Mouse (Mus musculus) testis, adult 2 months (tissue): ENCODE measurements around the gene Bloc1s5. TPM values are rescaled to one million over a fixed set of nuclear protein-coding genes. Genes with fewer than 3 reads are reported as not detected.

Source experiments
- H3K27ac ChIP-seq: fragments of 200-500 bp; 2 replicates; pipeline ENCODE4 v1.5.1; 2012; ENCODE audit warnings: low read depth, low read length; ENCODE audit not compliant: control insufficient read depth, insufficient read depth
- H3K27me3 ChIP-seq: fragments of 200-500 bp; 2 replicates; pipeline ENCODE4 v1.6.1; 2012; ENCODE audit warnings: mild to moderate bottlenecking, low read length, moderate library complexity; ENCODE audit not compliant: control insufficient read depth, insufficient read depth
- H3K36me3 ChIP-seq: fragments of 200-500 bp; 2 replicates; pipeline ENCODE4 v1.6.1; 2012; ENCODE audit warnings: mild to moderate bottlenecking, low read length; ENCODE audit not compliant: control insufficient read depth, insufficient read depth
- H3K4me1 ChIP-seq: fragments of 200-500 bp; 2 replicates; pipeline ENCODE4 v1.6.1; 2012; ENCODE audit warnings: low read length; ENCODE audit not compliant: control insufficient read depth, insufficient read depth
- H3K4me3 ChIP-seq: fragments of 200-500 bp; 2 replicates; pipeline ENCODE4 v1.5.1; 2012; ENCODE audit warnings: low read depth, mild to moderate bottlenecking, low read length, moderate library complexity, mixed read lengths; ENCODE audit not compliant: control insufficient read depth
- CTCF ChIP-seq: fragments of 200-500 bp; IDR thresholded peaks from 2 replicates; pipeline ENCODE4 v1.5.1; 2012; ENCODE audit warnings: low read depth, mild to moderate bottlenecking, inconsistent platforms, low read length, moderate library complexity; ENCODE audit not compliant: control insufficient read depth, insufficient read depth, insufficient replicate concordance
- POLR2A ChIP-seq: fragments of 200-500 bp; IDR thresholded peaks from 2 replicates; pipeline ENCODE4 v1.6.1; 2012; ENCODE audit warnings: low read depth, mild to moderate bottlenecking, inconsistent platforms, low read length, moderate library complexity; ENCODE audit not compliant: control insufficient read depth
- polyA plus RNA-seq: library from polyadenylated mRNA; depleted of rRNA; stranded (reverse); fragments of >200 nt; gene quantifications from 2 replicates; pipeline ENCODE4 v1.2.3, GENCODE M21; 2012

Bloc1s5 gene
- polyA plus RNA-seq, 1 experiment = 5.3 TPM

DNA sequence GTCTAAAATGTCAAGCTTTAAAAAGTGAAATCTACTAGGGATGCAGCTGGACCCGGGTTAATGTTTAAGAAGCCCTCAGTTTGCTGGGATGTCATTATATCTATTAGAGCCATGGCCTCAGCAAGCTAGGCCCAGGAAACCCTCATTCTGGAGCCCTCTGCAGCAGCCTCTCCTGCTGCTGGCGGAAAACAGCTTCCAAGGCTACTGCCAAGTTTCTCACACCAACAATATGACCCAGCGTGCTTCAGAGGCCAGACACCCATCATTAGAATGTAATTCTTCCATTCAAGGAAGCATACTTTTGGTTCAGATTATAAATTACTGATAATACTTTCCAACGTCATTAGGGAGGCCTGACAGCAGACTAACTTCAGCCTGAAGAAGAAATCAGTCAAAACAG is 18.0 kb downstream of the Bloc1s5 start:
- TF ChIP-seq POLR2A (no peak), CTCF (no peak)
- H3K27ac ChIP-seq = no peak overlapping the region
- H3K36me3 ChIP-seq = no peaks in the 10 kb centered on the region; the same call in 1 of the 2 replicates
- no peaks in the 10 kb centered on the region for H3K27me3 ChIP-seq
- no peak overlapping the region for H3K4me3 ChIP-seq
- no peaks in the 10 kb centered on the region; the same call in 1 of the 2 replicates for H3K4me1 ChIP-seq

- TF ChIP-seq CTCF = no peak
- TF ChIP-seq POLR2A = no peak
- H3K27me3 ChIP-seq = no peaks in the 10 kb centered on the region
- no peak overlapping the region for H3K27ac ChIP-seq
- no peaks in the 10 kb centered on the region; the same call in 1 of the 2 replicates for H3K36me3 ChIP-seq
- H3K4me1 ChIP-seq = no peaks in the 10 kb centered on the region; the same call in 1 of the 2 replicates
- no peak overlapping the region for H3K4me3 ChIP-seq
Observed at GRCm38 (mm10) chr13:38615656-38616055, 19.3 kb downstream of the Bloc1s5 start.

DNA sequence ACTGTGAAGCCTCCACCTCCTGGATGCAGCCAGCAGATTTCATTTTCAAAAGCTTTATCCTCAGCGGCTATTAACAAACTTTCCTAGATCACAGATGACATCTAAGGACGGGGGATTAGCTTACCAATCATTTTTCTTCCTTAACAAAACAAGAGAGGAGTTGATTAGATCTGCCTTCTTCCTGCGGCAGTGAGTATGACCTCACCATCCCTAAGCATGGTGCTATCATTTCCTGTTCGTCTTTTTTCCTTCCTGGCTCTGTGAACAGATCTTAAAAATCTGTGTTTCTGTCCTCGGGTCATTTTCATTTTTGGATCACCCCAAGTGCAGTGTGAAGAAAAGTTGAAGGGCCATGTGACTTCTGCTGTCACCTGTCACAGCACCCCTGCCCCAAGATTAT is 20.6 kb downstream of the Bloc1s5 start:
- no peaks in the 10 kb centered on the region for H3K27me3 ChIP-seq
- H3K27ac ChIP-seq = no peak overlapping the region
- TF ChIP-seq CTCF (no peak), POLR2A (no peak)
- H3K4me1 ChIP-seq = no peaks in the 10 kb centered on the region; the same call in 1 of the 2 replicates
- H3K4me3 ChIP-seq = no peak overlapping the region
- H3K36me3 ChIP-seq = no peaks in the 10 kb centered on the region; the same call in 1 of the 2 replicates

- Histone ChIP-seq H3K36me3 (no peaks in the 10 kb centered on the region), H3K4me1 (no peaks in the 10 kb centered on the region; the same call in 1 of the 2 replicates), H3K27ac (no peak overlapping the region), H3K4me3 (no peak overlapping the region), H3K27me3 (no peaks in the 10 kb centered on the region)
- TF ChIP-seq POLR2A = no peak
- TF ChIP-seq CTCF = no peak
Observed at GRCm38 (mm10) chr13:38613583-38613982, 21.3 kb downstream of the Bloc1s5 start.

DNA sequence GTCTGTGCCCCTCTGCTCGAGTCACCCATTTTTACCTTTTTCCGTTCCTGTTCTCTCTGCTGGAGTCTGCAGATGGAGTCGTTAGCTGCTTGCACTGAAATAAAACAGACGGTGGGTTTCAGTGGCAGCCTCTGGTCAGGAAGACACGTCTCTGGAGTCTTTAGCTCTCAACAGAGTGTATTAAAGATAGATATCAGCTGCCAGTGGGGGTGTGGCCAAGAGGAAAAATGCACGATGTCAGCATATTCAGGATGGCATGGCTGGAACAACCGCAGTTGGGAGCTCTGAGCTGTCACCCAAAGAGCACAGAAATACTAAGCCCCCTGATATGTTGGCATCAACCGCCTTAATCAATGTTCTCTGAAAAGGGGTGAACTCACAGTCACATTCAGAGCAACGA is 22.3 kb downstream of the Bloc1s5 start:
- H3K27me3 ChIP-seq = no peaks in the 10 kb centered on the region
- H3K4me1 ChIP-seq = no peaks in the 10 kb centered on the region; the same call in 1 of the 2 replicates
- H3K4me3 ChIP-seq = no peak overlapping the region
- H3K27ac ChIP-seq = no peak overlapping the region
- H3K36me3 ChIP-seq = no peaks in the 10 kb centered on the region
- TF ChIP-seq CTCF = no peak
- no peak for TF ChIP-seq POLR2A

DNA sequence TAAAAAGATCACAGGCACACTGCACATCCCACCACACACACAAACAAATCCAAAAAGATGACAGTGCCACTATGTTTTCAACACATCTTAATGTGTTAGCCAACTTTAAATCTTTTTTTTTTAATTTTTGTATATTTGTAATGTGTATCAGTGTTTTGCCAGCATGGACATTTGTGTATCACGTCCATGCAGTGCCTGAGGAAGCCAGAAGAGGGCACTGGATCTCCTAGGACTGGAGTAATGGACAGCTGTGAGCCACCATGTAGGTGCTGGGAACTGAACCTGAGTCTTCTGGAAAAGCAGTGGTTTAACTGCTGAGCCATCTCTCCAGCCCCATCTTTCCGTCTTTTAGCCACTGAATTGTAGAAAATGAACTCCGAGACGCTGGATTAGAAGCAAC is 22.7 kb downstream of the Bloc1s5 start:
- no peaks in the 10 kb centered on the region for H3K27me3 ChIP-seq
- H3K27ac ChIP-seq = no peak overlapping the region
- no peak overlapping the region for H3K4me3 ChIP-seq
- H3K4me1 ChIP-seq = no peaks in the 10 kb centered on the region
- TF ChIP-seq CTCF (no peak), POLR2A (no peak)
- H3K36me3 ChIP-seq = no peaks in the 10 kb centered on the region

GRCm38 (mm10) chr13:38610336-38610735 is 24.6 kb downstream of the Bloc1s5 start:
- H3K4me1 ChIP-seq = no peaks in the 10 kb centered on the region

GRCm38 (mm10) chr13:38607130-38607529 is 27.8 kb downstream of the Bloc1s5 start:
- H3K4me1 ChIP-seq = no peaks in the 10 kb centered on the region
- no peak for TF ChIP-seq POLR2A
- no peak for TF ChIP-seq CTCF
- H3K27ac ChIP-seq = no peak overlapping the region
- H3K4me3 ChIP-seq = no peak overlapping the region
- no peaks in the 10 kb centered on the region for H3K27me3 ChIP-seq
- H3K36me3 ChIP-seq = no peaks in the 10 kb centered on the region

More at GRCm38 (mm10) chr13:38610336-38610735, 24.6 kb downstream of the Bloc1s5 start:
- no peak overlapping the region for H3K27ac ChIP-seq
- H3K27me3 ChIP-seq = no peaks in the 10 kb centered on the region
- no peaks in the 10 kb centered on the region for H3K36me3 ChIP-seq
- TF ChIP-seq CTCF (no peak), POLR2A (no peak)
- H3K4me3 ChIP-seq = no peak overlapping the region
